Mouse (Mus musculus) stomach, embryonic 14.5 days (tissue): ENCODE results near the gene Gm49366. TPM values are rescaled to one million over a fixed set of nuclear protein-coding genes. Genes with fewer than 3 reads are reported as not detected.
"Not testable (repeated sequence)": the region's sequence is repeated elsewhere in the genome, so short reads cannot be mapped to it uniquely, and the experiment has no call there.

Experiments used
- ATAC-seq: fragments of 200-750 bp; cut with Nextera tagmentation; 2 replicates; pipeline ENCODE4 v1.8.0; 2017; ENCODE audit warnings: low read depth, moderate TSS enrichment; ENCODE audit not compliant: insufficient number of reproducible peaks, insufficient read depth, low FRiP score
- H3K27ac ChIP-seq: fragments of 300-500 bp; sonication (generic); 2 replicates; pipeline ENCODE4 v1.5.1; 2014; ENCODE audit warnings: mild to moderate bottlenecking, low read length, moderate library complexity, mixed read lengths
- H3K27me3 ChIP-seq: fragments of 300-500 bp; sonication (generic); 2 replicates; pipeline ENCODE4 v1.6.1; 2014; ENCODE audit warnings: low read length, control low read depth, mixed read lengths; ENCODE audit not compliant: control insufficient read depth, insufficient read depth
- H3K36me3 ChIP-seq: fragments of 300-500 bp; sonication (generic); 2 replicates; pipeline ENCODE4 v1.6.1; 2014; ENCODE audit warnings: mild to moderate bottlenecking, control low read depth, low read length, moderate library complexity, mixed read lengths; ENCODE audit not compliant: control insufficient read depth, insufficient read depth
- H3K4me1 ChIP-seq: fragments of 300-500 bp; sonication (generic); 2 replicates; pipeline ENCODE4 v1.6.1; 2014; ENCODE audit warnings: low read length, control low read depth, mixed read lengths; ENCODE audit not compliant: control insufficient read depth, insufficient read depth
- H3K4me2 ChIP-seq: fragments of 300-500 bp; sonication (generic); replicated peaks from 2 replicates; pipeline ENCODE4 v1.6.1; 2014; ENCODE audit warnings: low read depth, low read length, control low read depth
- H3K4me3 ChIP-seq: fragments of 300-500 bp; sonication (generic); 2 replicates; pipeline ENCODE4 v1.5.1; 2014; ENCODE audit warnings: low read depth, low read length, control low read depth
- H3K9ac ChIP-seq: fragments of 300-500 bp; sonication (generic); replicated peaks from 2 replicates; pipeline ENCODE4 v1.6.1; 2014; ENCODE audit warnings: low read depth, mild to moderate bottlenecking, control low read depth, low read length, moderate library complexity, mixed read lengths
- H3K9me3 ChIP-seq: fragments of 300-500 bp; sonication (generic); 2 replicates; pipeline ENCODE4 v1.6.1; 2016; ENCODE audit warnings: low read depth, low read length, control low read depth; ENCODE audit not compliant: control insufficient read depth
- WGBS: fragments of 180-500 bp; shearing (Covaris S2); extraction: QIAGEN DNeasy Blood & Tissue Kit; methylation state at CpG from one replicate; pipeline ENCODE4 v1.1.7; 2014; 5-methylcytosine and 5-hydroxymethylcytosine counted together
- polyA plus RNA-seq: library from polyadenylated mRNA; unstranded; fragments of >200 nt; fragmentation: Nextera tagmentation; extraction: Ambion mirVana; gene quantifications from 2 replicates; pipeline ENCODE4 v1.2.1, GENCODE M21; 2014

The Gm49366 gene
- polyA plus RNA-seq, 1 experiment from 2014 or later: not detected

DNA sequence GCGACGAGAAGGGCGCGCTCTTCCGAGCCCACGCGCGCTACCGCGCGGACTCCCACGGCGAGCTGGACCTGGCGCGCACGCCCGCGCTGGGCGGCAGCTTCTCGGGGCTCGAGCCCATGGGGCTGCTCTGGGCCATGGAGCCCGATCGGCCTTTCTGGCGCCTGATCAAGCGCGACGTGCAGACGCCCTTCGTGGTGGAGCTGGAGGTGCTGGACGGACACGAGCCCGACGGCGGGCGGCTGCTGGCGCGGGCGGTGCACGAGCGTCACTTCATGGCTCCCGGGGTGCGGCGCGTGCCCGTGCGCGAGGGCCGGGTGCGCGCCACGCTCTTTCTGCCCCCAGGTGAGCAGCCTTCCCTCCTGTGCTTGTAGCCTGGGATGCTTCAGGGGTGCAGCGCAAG lies 30.8 kb downstream of the Gm49366 start:
- H3K9me3 ChIP-seq, H3K4me1 ChIP-seq, H3K27ac ChIP-seq, ATAC-seq, H3K36me3 ChIP-seq: not testable (repeated sequence)
- Histone ChIP-seq H3K4me3 (peak overlapping the region; percentile 32), H3K4me2 (peak overlapping the region; percentile 53), H3K9ac (peak overlapping the region; percentile 14; the same call in 1 of the 2 replicates), H3K27me3 (peaks cover 15% of the 10 kb centered on the region)
- WGBS: 1% methylated on average over 40 of the region's 52 CpGs

DNA sequence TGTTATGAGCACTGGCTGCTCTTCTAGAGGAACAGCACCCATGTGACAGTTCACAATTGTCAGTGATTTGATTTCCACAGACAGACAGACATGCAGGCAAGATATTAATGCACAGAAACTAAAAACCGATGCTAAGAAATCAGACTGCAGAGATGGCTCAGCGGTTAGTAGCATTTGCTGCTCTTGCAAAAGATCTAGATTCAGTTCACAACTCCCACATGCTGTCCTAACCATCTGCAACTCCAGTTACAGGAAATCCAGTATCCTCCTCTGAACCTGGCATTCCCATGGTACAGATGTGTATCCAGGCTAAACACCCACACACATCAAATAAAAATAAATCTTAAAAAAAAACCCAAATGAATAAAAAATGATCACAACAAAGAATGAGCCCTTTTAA lies 33.0 kb downstream of the Gm49366 start:
- Histone ChIP-seq H3K9me3 (no peaks in the 10 kb centered on the region), H3K27ac (no peak overlapping the region), H3K4me3 (no peak overlapping the region), H3K4me1 (no peaks in the 10 kb centered on the region), H3K36me3 (no peaks in the 10 kb centered on the region), H3K9ac (no peak overlapping the region), H3K27me3 (peaks cover 15% of the 10 kb centered on the region), H3K4me2 (no peak overlapping the region)
- WGBS: 92% methylated on average over 2 of the region's 2 CpGs
- ATAC-seq: no peak

DNA sequence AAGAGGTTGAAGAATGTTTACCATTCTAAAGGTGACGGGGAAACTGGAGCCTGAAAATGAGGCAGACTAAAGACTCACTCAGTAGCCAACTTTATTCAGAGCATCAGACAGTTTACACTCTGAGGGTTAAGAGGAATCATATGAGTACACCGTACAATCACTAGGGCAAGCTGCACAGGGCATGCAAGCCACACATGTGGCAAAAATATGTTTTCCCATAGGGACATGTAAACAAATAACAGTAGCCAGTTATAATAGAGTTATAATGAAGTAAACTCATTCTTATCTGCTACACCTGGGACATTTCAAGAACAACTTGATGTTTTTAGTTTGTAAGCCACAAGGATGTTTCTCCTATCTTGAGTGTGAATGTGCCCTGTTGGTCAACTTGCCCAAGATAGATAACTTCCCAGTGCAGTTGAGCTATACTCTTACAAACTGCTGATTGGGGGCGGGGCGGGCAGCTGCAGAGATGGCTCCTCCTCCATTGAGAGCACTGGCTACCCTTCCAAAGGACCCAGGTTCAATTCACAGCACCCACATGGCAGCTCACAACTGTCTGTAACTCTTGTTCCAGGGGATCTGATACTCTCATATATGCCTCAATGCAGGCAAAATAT lies 38.7 kb downstream of the Gm49366 start:
- Histone ChIP-seq H3K9ac (no peak overlapping the region), H3K4me2 (no peak overlapping the region), H3K4me1 (no peaks in the 10 kb centered on the region), H3K4me3 (no peak overlapping the region), H3K36me3 (no peaks in the 10 kb centered on the region), H3K27ac (no peak overlapping the region), H3K27me3 (no peaks in the 10 kb centered on the region), H3K9me3 (no peaks in the 10 kb centered on the region)
- no peak for ATAC-seq
- 78% methylated on average over 4 of the region's 4 CpGs for WGBS

DNA sequence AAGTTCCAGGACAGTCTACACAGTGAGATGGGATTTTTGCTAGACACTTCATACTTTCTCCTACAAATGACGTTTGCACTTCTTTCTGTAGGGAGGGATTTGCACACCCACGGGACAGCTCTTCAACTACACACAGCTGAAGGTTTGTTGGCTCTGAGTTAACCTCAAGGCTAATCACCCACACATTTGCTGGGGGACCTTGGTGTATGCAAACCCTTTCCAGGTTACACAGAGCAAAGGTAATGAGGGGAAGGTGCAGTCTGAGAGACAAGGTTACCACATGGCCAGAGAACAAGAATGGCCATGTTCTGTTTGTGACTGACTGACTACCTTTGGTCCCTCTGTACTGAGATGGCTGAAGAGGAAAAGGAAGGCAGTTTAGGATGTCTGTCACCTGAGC lies 45.1 kb downstream of the Gm49366 start:
- Histone ChIP-seq H3K36me3 (no peaks in the 10 kb centered on the region), H3K4me2 (no peak overlapping the region), H3K27me3 (no peaks in the 10 kb centered on the region), H3K9ac (no peak overlapping the region), H3K27ac (no peak overlapping the region), H3K4me3 (no peak overlapping the region), H3K9me3 (no peaks in the 10 kb centered on the region), H3K4me1 (no peaks in the 10 kb centered on the region)
- WGBS: 77% methylated on average over 2 of the region's 2 CpGs
- no peak for ATAC-seq

DNA sequence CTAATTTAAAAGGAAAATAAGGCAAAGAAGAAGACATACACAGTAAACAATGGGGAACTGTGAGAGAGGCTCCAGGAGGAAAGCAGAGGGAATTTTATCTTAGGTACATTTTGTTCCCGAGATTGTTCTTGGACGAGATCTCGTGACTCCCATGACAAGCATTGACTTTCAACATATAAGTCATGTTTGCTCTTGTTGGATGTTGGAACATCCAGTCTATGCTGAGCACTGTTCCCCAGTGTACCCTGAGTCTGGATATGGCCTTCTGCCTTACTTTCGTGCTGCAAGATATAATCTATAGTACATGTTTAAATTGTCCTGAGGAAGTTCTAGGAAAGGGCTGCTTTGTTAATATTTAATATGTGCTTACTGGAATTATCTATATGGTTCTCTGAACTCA lies 45.8 kb downstream of the Gm49366 start:
- Histone ChIP-seq H3K4me3 (no peak overlapping the region), H3K9ac (no peak overlapping the region), H3K27me3 (no peaks in the 10 kb centered on the region), H3K9me3 (no peaks in the 10 kb centered on the region), H3K27ac (no peak overlapping the region), H3K4me1 (no peaks in the 10 kb centered on the region), H3K36me3 (no peaks in the 10 kb centered on the region), H3K4me2 (no peak overlapping the region)
- WGBS: 74% methylated on average over 4 of the region's 4 CpGs
- no peak for ATAC-seq

DNA sequence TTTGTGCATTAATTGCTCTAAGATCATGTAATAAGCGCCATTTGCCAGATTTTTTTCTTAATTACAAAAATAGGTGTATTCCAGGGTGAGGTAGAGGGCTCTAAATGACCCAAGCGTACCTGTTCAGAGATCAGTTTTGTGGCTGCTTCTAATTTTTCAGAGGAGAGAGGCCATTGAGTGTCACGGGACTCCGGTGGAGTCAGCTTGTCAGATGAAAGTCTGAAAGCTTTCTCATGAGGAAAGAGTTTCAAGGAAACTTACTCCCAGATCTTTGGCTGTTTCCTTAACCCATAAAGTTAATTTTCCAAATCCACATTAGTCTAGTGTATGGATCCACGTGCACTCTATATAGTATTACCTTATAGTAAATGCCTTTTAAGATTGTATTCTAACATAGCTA lies 55.9 kb downstream of the Gm49366 start:
- whole genome bisulfite sequencing: 88% methylated on average over 5 of the region's 5 CpGs
- not testable (repeated sequence) for H3K4me2 ChIP-seq, H3K9ac ChIP-seq, H3K36me3 ChIP-seq, H3K4me1 ChIP-seq, ATAC-seq, H3K4me3 ChIP-seq, H3K9me3 ChIP-seq, H3K27me3 ChIP-seq, H3K27ac ChIP-seq

DNA sequence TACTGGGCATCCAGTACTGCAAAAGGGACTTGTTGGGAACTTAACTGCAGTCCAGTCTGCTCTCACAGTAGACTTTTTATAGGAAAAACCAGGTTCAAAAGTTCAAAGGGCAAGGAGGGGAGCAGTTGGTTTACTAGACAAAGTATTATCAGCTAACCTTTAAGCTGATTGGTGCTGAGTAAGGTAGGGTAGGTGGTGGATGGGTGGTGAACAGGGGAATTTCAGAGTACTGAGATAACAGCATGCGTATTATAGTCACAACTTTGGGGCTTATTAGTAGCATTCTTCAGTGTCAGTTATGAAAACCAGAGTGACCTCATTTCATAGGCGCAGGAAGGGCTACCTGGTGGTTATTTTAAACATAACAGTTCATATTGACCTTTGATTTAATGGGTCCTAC lies 60.9 kb downstream of the Gm49366 start:
- Histone ChIP-seq H3K4me3 (no peak overlapping the region), H3K9me3 (no peaks in the 10 kb centered on the region), H3K4me1 (no peaks in the 10 kb centered on the region), H3K36me3 (no peaks in the 10 kb centered on the region), H3K9ac (no peak overlapping the region), H3K27ac (no peak overlapping the region), H3K4me2 (no peak overlapping the region), H3K27me3 (no peaks in the 10 kb centered on the region)
- ATAC-seq: no peak
- 93% methylated on average over 2 of the region's 2 CpGs for WGBS

DNA sequence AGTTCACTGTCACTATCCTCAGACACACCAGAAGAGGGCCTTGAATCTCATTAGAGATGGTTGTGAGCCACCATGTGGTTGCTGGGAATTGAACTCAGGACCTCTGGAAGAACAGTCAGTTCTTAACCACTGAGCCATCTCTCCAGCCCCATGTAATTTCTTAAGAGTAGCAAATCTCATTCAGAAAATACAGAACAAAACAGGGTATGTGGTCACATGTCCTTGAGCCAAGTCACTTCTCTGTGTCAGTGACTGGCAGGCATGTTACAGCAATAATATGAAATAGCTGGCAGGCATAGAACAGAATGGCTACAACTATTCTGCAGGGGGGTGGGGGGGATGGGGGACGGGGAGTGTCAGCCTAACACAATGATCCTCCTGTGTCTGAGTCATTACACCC lies 61.3 kb downstream of the Gm49366 start:
- no peak overlapping the region for H3K27ac ChIP-seq
- H3K4me1 ChIP-seq: no peaks in the 10 kb centered on the region
- H3K9ac ChIP-seq: no peak overlapping the region
- no peak for ATAC-seq
- H3K4me2 ChIP-seq: peak overlapping the region; percentile 49; the same call in 1 of the 2 replicates
- H3K36me3 ChIP-seq: no peaks in the 10 kb centered on the region
- no peaks in the 10 kb centered on the region for H3K27me3 ChIP-seq
- no peak overlapping the region for H3K4me3 ChIP-seq
- 64% methylated on average over 1 of the region's 1 CpGs for WGBS
- H3K9me3 ChIP-seq: no peaks in the 10 kb centered on the region
